Mouse (Mus musculus): ENCODE data around the gene Fam171a2. TPM values are rescaled to one million over a fixed set of nuclear protein-coding genes. Genes with fewer than 3 reads are reported as not detected.
A peak's percentile ranks its signal among the peaks of the same experiment; 100 is the strongest.

Gene Fam171a2
- polyA plus RNA-seq, 1 experiment from 2014 or later: 2.5 TPM

GRCm38 (mm10) chr11:102445891-102446361 lies 1.6 kb downstream of the Fam171a2 start:
- H3K4me3 ChIP-seq (replicated peaks; ENCODE audit: low read length): peak overlapping the region; percentile 87
- WGBS: 15% methylated on average over 7 of the region's 7 CpGs
- peak; percentile 52; the same call in 1 of the 2 replicates for ATAC-seq (ENCODE audit: insufficient read depth, low FRiP score)
- H3K36me3 ChIP-seq (ENCODE audit: control insufficient read depth, insufficient read depth, low read length): peaks cover 3% of the 10 kb centered on the region; the same call in 1 of the 2 replicates
- peak overlapping the region; percentile 96 for H3K9ac ChIP-seq (ENCODE audit: low read length)
- peaks cover 43% of the 10 kb centered on the region for H3K4me1 ChIP-seq (ENCODE audit: control insufficient read depth, insufficient read depth, low read length)
- peak overlapping the region; percentile 96 for H3K27ac ChIP-seq (ENCODE audit: low read length)
- peak overlapping the region; percentile 69 for H3K4me2 ChIP-seq (ENCODE audit: low read depth, low read length)
- no peaks in the 10 kb centered on the region for H3K9me3 ChIP-seq (replicated peaks; ENCODE audit: control insufficient read depth, low read length)
- no peaks in the 10 kb centered on the region for H3K27me3 ChIP-seq (ENCODE audit: control insufficient read depth, insufficient read depth, low read length)

- Histone ChIP-seq H3K4me3 (replicated peaks; ENCODE audit: low read length) (peak overlapping the region; percentile 87), H3K9me3 (replicated peaks; ENCODE audit: control insufficient read depth, low read length) (no peaks in the 10 kb centered on the region), H3K27ac (ENCODE audit: low read length) (peak overlapping the region; percentile 96), H3K4me2 (ENCODE audit: low read depth, low read length) (peak overlapping the region; percentile 69), H3K36me3 (ENCODE audit: control insufficient read depth, insufficient read depth, low read length) (peaks cover 3% of the 10 kb centered on the region; the same call in 1 of the 2 replicates), H3K4me1 (ENCODE audit: control insufficient read depth, insufficient read depth, low read length) (peaks cover 43% of the 10 kb centered on the region), H3K27me3 (ENCODE audit: control insufficient read depth, insufficient read depth, low read length) (no peaks in the 10 kb centered on the region), H3K9ac (ENCODE audit: low read length) (peak overlapping the region; percentile 96)
- WGBS: 8% methylated on average over 10 of the region's 10 CpGs
- peak; percentile 35 for ATAC-seq (ENCODE audit: insufficient read depth, low FRiP score)
These were observed 2.1 kb downstream of the Fam171a2 start for GRCm38 (mm10) chr11:102445264-102445890.

GRCm38 (mm10) chr11:102444781-102445180 lies 2.7 kb downstream of the Fam171a2 start:
- Histone ChIP-seq H3K9me3 (replicated peaks; ENCODE audit: control insufficient read depth, low read length) (no peaks in the 10 kb centered on the region), H3K36me3 (ENCODE audit: control insufficient read depth, insufficient read depth, low read length) (peaks cover 7% of the 10 kb centered on the region; the same call in 1 of the 2 replicates), H3K4me2 (ENCODE audit: low read depth, low read length) (peak overlapping the region; percentile 69; the same call in 1 of the 2 replicates), H3K27ac (ENCODE audit: low read length) (peak overlapping the region; percentile 96; the same call in 1 of the 2 replicates), H3K4me1 (ENCODE audit: control insufficient read depth, insufficient read depth, low read length) (peaks cover 41% of the 10 kb centered on the region), H3K27me3 (ENCODE audit: control insufficient read depth, insufficient read depth, low read length) (no peaks in the 10 kb centered on the region), H3K4me3 (replicated peaks; ENCODE audit: low read length) (no peak overlapping the region), H3K9ac (ENCODE audit: low read length) (peak overlapping the region; percentile 33; the same call in 1 of the 2 replicates)
- ATAC-seq (ENCODE audit: insufficient read depth, low FRiP score): no peak
- WGBS: 15% methylated on average over 6 of the region's 6 CpGs

- H3K27ac ChIP-seq (ENCODE audit: low read length): no peak overlapping the region
- WGBS: 77% methylated on average over 3 of the region's 3 CpGs
- H3K4me3 ChIP-seq (replicated peaks; ENCODE audit: low read length): no peak overlapping the region
- no peaks in the 10 kb centered on the region for H3K9me3 ChIP-seq (replicated peaks; ENCODE audit: control insufficient read depth, low read length)
- H3K4me2 ChIP-seq (ENCODE audit: low read depth, low read length): no peak overlapping the region
- ATAC-seq (ENCODE audit: insufficient read depth, low FRiP score): no peak
- no peaks in the 10 kb centered on the region for H3K27me3 ChIP-seq (ENCODE audit: control insufficient read depth, insufficient read depth, low read length)
- H3K36me3 ChIP-seq (ENCODE audit: control insufficient read depth, insufficient read depth, low read length): peaks cover 7% of the 10 kb centered on the region; the same call in 1 of the 2 replicates
- H3K4me1 ChIP-seq (ENCODE audit: control insufficient read depth, insufficient read depth, low read length): peaks cover 41% of the 10 kb centered on the region
- H3K9ac ChIP-seq (ENCODE audit: low read length): no peak overlapping the region
These were observed 3.2 kb downstream of the Fam171a2 start for GRCm38 (mm10) chr11:102444321-102444720.

GRCm38 (mm10) chr11:102443740-102444139 lies 3.7 kb downstream of the Fam171a2 start:
- 68% methylated on average over 12 of the region's 12 CpGs for WGBS
- H3K27ac ChIP-seq (ENCODE audit: low read length): no peak overlapping the region
- peaks cover 36% of the 10 kb centered on the region for H3K4me1 ChIP-seq (ENCODE audit: control insufficient read depth, insufficient read depth, low read length)
- H3K36me3 ChIP-seq (ENCODE audit: control insufficient read depth, insufficient read depth, low read length): peaks cover 7% of the 10 kb centered on the region; the same call in 1 of the 2 replicates
- H3K9ac ChIP-seq (ENCODE audit: low read length): no peak overlapping the region
- ATAC-seq (ENCODE audit: insufficient read depth, low FRiP score): no peak
- no peak overlapping the region for H3K4me2 ChIP-seq (ENCODE audit: low read depth, low read length)
- no peaks in the 10 kb centered on the region for H3K27me3 ChIP-seq (ENCODE audit: control insufficient read depth, insufficient read depth, low read length)
- H3K9me3 ChIP-seq (replicated peaks; ENCODE audit: control insufficient read depth, low read length): no peaks in the 10 kb centered on the region
- H3K4me3 ChIP-seq (replicated peaks; ENCODE audit: low read length): no peak overlapping the region

- H3K36me3 ChIP-seq (ENCODE audit: control insufficient read depth, insufficient read depth, low read length): peaks cover 7% of the 10 kb centered on the region; the same call in 1 of the 2 replicates
- ATAC-seq (ENCODE audit: insufficient read depth, low FRiP score): no peak
- 84% methylated on average over 6 of the region's 6 CpGs for WGBS
- no peaks in the 10 kb centered on the region for H3K27me3 ChIP-seq (ENCODE audit: control insufficient read depth, insufficient read depth, low read length)
- no peak overlapping the region for H3K4me3 ChIP-seq (replicated peaks; ENCODE audit: low read length)
- no peak overlapping the region for H3K9ac ChIP-seq (ENCODE audit: low read length)
- peaks cover 41% of the 10 kb centered on the region for H3K4me1 ChIP-seq (ENCODE audit: control insufficient read depth, insufficient read depth, low read length)
- no peak overlapping the region for H3K27ac ChIP-seq (ENCODE audit: low read length)
- no peaks in the 10 kb centered on the region for H3K9me3 ChIP-seq (replicated peaks; ENCODE audit: control insufficient read depth, low read length)
- no peak overlapping the region for H3K4me2 ChIP-seq (ENCODE audit: low read depth, low read length)
These were observed 5.4 kb downstream of the Fam171a2 start for GRCm38 (mm10) chr11:102442089-102442488.

- 80% methylated on average over 3 of the region's 3 CpGs for WGBS
- no peaks in the 10 kb centered on the region for H3K27me3 ChIP-seq (ENCODE audit: control insufficient read depth, insufficient read depth, low read length)
These were observed 6.0 kb downstream of the Fam171a2 start for GRCm38 (mm10) chr11:102441434-102441833.

GRCm38 (mm10) chr11:102440255-102440654 lies 7.2 kb downstream of the Fam171a2 start:
- no peak for ATAC-seq (ENCODE audit: insufficient read depth, low FRiP score)
- no peak overlapping the region for H3K4me3 ChIP-seq (replicated peaks; ENCODE audit: low read length)
- no peaks in the 10 kb centered on the region for H3K9me3 ChIP-seq (replicated peaks; ENCODE audit: control insufficient read depth, low read length)
- H3K27me3 ChIP-seq (ENCODE audit: control insufficient read depth, insufficient read depth, low read length): no peaks in the 10 kb centered on the region
- no peak overlapping the region for H3K4me2 ChIP-seq (ENCODE audit: low read depth, low read length)
- 88% methylated on average over 8 of the region's 8 CpGs for WGBS
- H3K4me1 ChIP-seq (ENCODE audit: control insufficient read depth, insufficient read depth, low read length): peaks cover 32% of the 10 kb centered on the region
- no peak overlapping the region for H3K27ac ChIP-seq (ENCODE audit: low read length)
- no peak overlapping the region for H3K9ac ChIP-seq (ENCODE audit: low read length)
- peaks cover 17% of the 10 kb centered on the region; the same call in 1 of the 2 replicates for H3K36me3 ChIP-seq (ENCODE audit: control insufficient read depth, insufficient read depth, low read length)

More at GRCm38 (mm10) chr11:102441434-102441833, 6.0 kb downstream of the Fam171a2 start:
- Histone ChIP-seq H3K36me3 (ENCODE audit: control insufficient read depth, insufficient read depth, low read length) (peaks cover 7% of the 10 kb centered on the region; the same call in 1 of the 2 replicates), H3K4me3 (replicated peaks; ENCODE audit: low read length) (no peak overlapping the region), H3K9me3 (replicated peaks; ENCODE audit: control insufficient read depth, low read length) (no peaks in the 10 kb centered on the region), H3K4me2 (ENCODE audit: low read depth, low read length) (no peak overlapping the region), H3K27ac (ENCODE audit: low read length) (no peak overlapping the region), H3K9ac (ENCODE audit: low read length) (no peak overlapping the region), H3K4me1 (ENCODE audit: control insufficient read depth, insufficient read depth, low read length) (peaks cover 44% of the 10 kb centered on the region)
- ATAC-seq (ENCODE audit: insufficient read depth, low FRiP score): no peak

Data from stomach, embryonic 16.5 days (tissue).